Mouse (Mus musculus) layer of hippocampus, adult 18-20 months (tissue): ENCODE data around the gene Neurl4. TPM values are rescaled to one million over a fixed set of nuclear protein-coding genes. Genes with fewer than 3 reads are reported as not detected.
"Not testable (repeated sequence)": the region's sequence is repeated elsewhere in the genome, so short reads cannot be mapped to it uniquely, and the experiment has no call there.

Experiments used
- DNase-seq, 2 experiments: peaks; one replicate each; pipeline ENCODE4 v3.0.0; 2022; ENCODE audit warnings: low spot score in 2 of 2
- microRNA-seq, 2 experiments: library from miRNA; unstranded; fragments of <30 nt; microRNA quantifications; one replicate each; pipeline ENCODE4 v1.2.0; 2021
- total RNA-seq, 2 experiments: library from RNA; stranded (reverse); gene quantifications; 2 replicates each; pipeline ENCODE4 v1.2.3; 2021

Gene Neurl4
- total RNA-seq, 2 experiments from 2014 or later = 108 to 114 TPM

- no peak for DNase-seq
Observed at GRCm38 (mm10) chr11:69950807-69951459, 50.1 kb downstream of the Neurl4 start.

- DNase-seq = no peak
Observed at GRCm38 (mm10) chr11:69952274-69952673, 51.4 kb downstream of the Neurl4 start.

GRCm38 (mm10) chr11:69953267-69953915 is 52.5 kb downstream of the Neurl4 start:
- DNase-seq = no peak

GRCm38 (mm10) chr11:69955618-69956017 is 54.7 kb downstream of the Neurl4 start:
- DNase-seq = not testable (repeated sequence)

GRCm38 (mm10) chr11:69956218-69956617 is 55.3 kb downstream of the Neurl4 start:
- DNase-seq = no peak

GRCm38 (mm10) chr11:69960616-69961015 is 59.7 kb downstream of the Neurl4 start:
- no peak for DNase-seq

GRCm38 (mm10) chr11:69961841-69962240 is 61.0 kb downstream of the Neurl4 start:
- DNase-seq = no peak

Small RNAs within 50 kb of the gene (microRNA-seq; reads per million reads assigned to microRNA genes)
- gene Mir6924 = 0 reads per million in 2 experiments

Other genes starting within 250 kb of the Neurl4 start
- gene Sox15, start 245.8 kb upstream of the Neurl4 start, total RNA-seq = not detected
- 10 to 100 TPM; 56.2 to 60.3 TPM for gene Mpdu1, start 238.4 kb upstream of the Neurl4 start, total RNA-seq
- gene Cd68, start 234.9 kb upstream of the Neurl4 start, total RNA-seq = 10 to 100 TPM; 13.1 to 13.8 TPM
- gene Eif4a1, start 228.6 kb upstream of the Neurl4 start, total RNA-seq = 100 to 1,000 TPM; 325 to 357 TPM
- gene Senp3, start 219.0 kb upstream of the Neurl4 start, total RNA-seq = 10 to 100 TPM; 96.1 to 97.5 TPM
- 1 to 10 TPM; 1.9 to 2.0 TPM for gene Tnfsf13, start 215.3 kb upstream of the Neurl4 start, total RNA-seq
- 10 to 100 TPM; 11.4 to 12.4 TPM for gene Tnfsf12, start 205.2 kb upstream of the Neurl4 start, total RNA-seq
- 1 to 10 TPM; 1.2 to 1.6 TPM for gene Tnfsfm13, start 205.0 kb upstream of the Neurl4 start, total RNA-seq
- 10 to 100 TPM; 55.6 to 55.9 TPM for gene Polr2a, start 142.4 kb upstream of the Neurl4 start, total RNA-seq
- gene Slc35g3, start 139.1 kb upstream of the Neurl4 start, total RNA-seq = not detected
- gene Zbtb4, start 135.2 kb upstream of the Neurl4 start, total RNA-seq = 100 to 1,000 TPM; 147 to 152 TPM
- 1 to 10 TPM in 1 of 2 experiments, under 1 TPM in 1; 0.52 to 1.0 TPM for gene Chrnb1, start 105.1 kb upstream of the Neurl4 start, total RNA-seq
- 10 to 100 TPM; 27.4 to 27.6 TPM for gene Fgf11, start 99.2 kb upstream of the Neurl4 start, total RNA-seq
- gene Tmem102, start 95.4 kb upstream of the Neurl4 start, total RNA-seq = not detected
- gene Gm39566, start 85.8 kb upstream of the Neurl4 start, total RNA-seq = not detected
- not detected for gene Spem2, start 82.6 kb upstream of the Neurl4 start, total RNA-seq
- under 1 TPM in 1 of 2 experiments, not detected in 1; 0.62 TPM for gene Spem1, start 78.9 kb upstream of the Neurl4 start, total RNA-seq
- gene Nlgn2, start 63.3 kb upstream of the Neurl4 start, total RNA-seq = 100 to 1,000 TPM; 191 to 196 TPM
- 100 to 1,000 TPM; 110 to 117 TPM for gene Tmem256, start 62.6 kb upstream of the Neurl4 start, total RNA-seq
- 10 to 100 TPM; 15.9 to 16.1 TPM for gene Plscr3, start 54.7 kb upstream of the Neurl4 start, total RNA-seq
- not detected for gene Tnk1, start 42.3 kb upstream of the Neurl4 start, total RNA-seq
- gene Tmem95, start 23.1 kb upstream of the Neurl4 start, total RNA-seq = not detected
- 1 to 10 TPM; 1.3 to 1.4 TPM for gene Kctd11, start 19.7 kb upstream of the Neurl4 start, total RNA-seq
- gene Acap1, start 5.5 kb upstream of the Neurl4 start, total RNA-seq = not detected
- under 1 TPM; 0.17 to 0.58 TPM for gene 2810408A11Rik, start 85 bp upstream of the Neurl4 start, total RNA-seq
- gene Gps2, start 12.8 kb downstream of the Neurl4 start, total RNA-seq = 10 to 100 TPM; 35.7 to 36.1 TPM
- gene Eif5a, start 20.9 kb downstream of the Neurl4 start, total RNA-seq = 100 to 1,000 TPM; 438 to 463 TPM
- 1 to 10 TPM; 8.7 to 9.2 TPM for gene Ybx2, start 34.7 kb downstream of the Neurl4 start, total RNA-seq
- gene Slc2a4, start 47.1 kb downstream of the Neurl4 start, total RNA-seq = 1 to 10 TPM; 3.4 to 3.5 TPM
- not detected for gene Cldn7, start 63.7 kb downstream of the Neurl4 start, total RNA-seq
- 100 to 1,000 TPM; 110 to 111 TPM for gene Ctdnep1, start 80.1 kb downstream of the Neurl4 start, total RNA-seq
- gene Elp5, start 81.4 kb downstream of the Neurl4 start, total RNA-seq = 10 to 100 TPM; 76.7 to 80.1 TPM
- gene Gabarap, start 90.1 kb downstream of the Neurl4 start, total RNA-seq = 100 to 1,000 TPM; 238 to 240 TPM
- 10 to 100 TPM; 50.3 TPM for gene Phf23, start 94.7 kb downstream of the Neurl4 start, total RNA-seq
- gene Dvl2, start 99.5 kb downstream of the Neurl4 start, total RNA-seq = 10 to 100 TPM; 33.0 to 38.7 TPM
- 10 to 100 TPM; 56.4 to 67.1 TPM for gene Acadvl, start 114.3 kb downstream of the Neurl4 start, total RNA-seq
- gene Dlg4, start 115.9 kb downstream of the Neurl4 start, total RNA-seq = 100 to 1,000 TPM; 846 to 862 TPM
- under 1 TPM; 0.84 to 0.99 TPM for gene Asgr1, start 153.0 kb downstream of the Neurl4 start, total RNA-seq
- gene Asgr2, start 191.6 kb downstream of the Neurl4 start, total RNA-seq = not detected
- under 1 TPM; 0.45 to 0.66 TPM for gene Mgl2, start 229.3 kb downstream of the Neurl4 start, total RNA-seq